Mouse (Mus musculus): ENCODE data around the gene Defb5. TPM values are rescaled to one million over a fixed set of nuclear protein-coding genes. Genes with fewer than 3 reads are reported as not detected.

The Defb5 gene
- polyA plus RNA-seq, 1 experiment from 2014 or later = not detected

Other genes with a start within 250 kb of the Defb5 start
- gene Defb38, start 221.0 kb upstream of the Defb5 start, polyA plus RNA-seq (2014; fragmentation: Nextera tagmentation; extraction: Ambion mirVana) = not detected in 2 replicates
- gene Defb39, start 182.8 kb upstream of the Defb5 start, polyA plus RNA-seq (2014; fragmentation: Nextera tagmentation; extraction: Ambion mirVana) = not detected in 2 replicates
- gene Defb12, start 132.7 kb upstream of the Defb5 start, polyA plus RNA-seq (2014; fragmentation: Nextera tagmentation; extraction: Ambion mirVana) = 0.26 and 0.43 TPM in 2 replicates
- not detected in 2 replicates for gene Defb34, start 123.8 kb upstream of the Defb5 start, polyA plus RNA-seq (2014; fragmentation: Nextera tagmentation; extraction: Ambion mirVana)
- gene Gm45826, start 106.8 kb upstream of the Defb5 start, polyA plus RNA-seq (2014; fragmentation: Nextera tagmentation; extraction: Ambion mirVana) = not detected in 2 replicates
- gene Defb14, start 53.2 kb upstream of the Defb5 start, polyA plus RNA-seq (2014; fragmentation: Nextera tagmentation; extraction: Ambion mirVana) = not detected in 2 replicates
- gene Defb4, start 48.9 kb upstream of the Defb5 start, polyA plus RNA-seq (2014; fragmentation: Nextera tagmentation; extraction: Ambion mirVana) = not detected in 2 replicates
- gene Defb6, start 22.1 kb upstream of the Defb5 start, polyA plus RNA-seq (2014; fragmentation: Nextera tagmentation; extraction: Ambion mirVana) = not detected in 2 replicates
- not detected in 2 replicates for gene Defb46, start 7.7 kb upstream of the Defb5 start, polyA plus RNA-seq (2014; fragmentation: Nextera tagmentation; extraction: Ambion mirVana)
- gene Defb3, start 45.8 kb downstream of the Defb5 start, polyA plus RNA-seq (2014; fragmentation: Nextera tagmentation; extraction: Ambion mirVana) = not detected in 2 replicates
- gene Defb8, start 200.0 kb downstream of the Defb5 start, polyA plus RNA-seq (2014; fragmentation: Nextera tagmentation; extraction: Ambion mirVana) = not detected in 2 replicates
- gene Defb7, start 247.5 kb downstream of the Defb5 start, polyA plus RNA-seq (2014; fragmentation: Nextera tagmentation; extraction: Ambion mirVana) = not detected in 2 replicates

Data from kidney, embryonic 14.5 days (tissue).